Mouse (Mus musculus) stomach, embryonic 15.5 days (tissue): ENCODE measurements around the gene Sft2d2. TPM values are rescaled to one million over a fixed set of nuclear protein-coding genes. Genes with fewer than 3 reads are reported as not detected.

Experiments
- ATAC-seq: fragments of 200-750 bp; cut with Nextera tagmentation; 2 replicates; pipeline ENCODE4 v1.8.0; 2017; ENCODE audit warnings: low read depth, moderate number of reproducible peaks, moderate TSS enrichment; ENCODE audit not compliant: insufficient read depth, low FRiP score
- H3K27ac ChIP-seq: fragments of 300-500 bp; sonication (generic); 2 replicates; pipeline ENCODE4 v1.5.1; 2015; ENCODE audit warnings: mild to moderate bottlenecking, inconsistent platforms
- H3K27me3 ChIP-seq: fragments of 300-500 bp; sonication (generic); replicated peaks from 2 replicates; pipeline ENCODE4 v1.6.1; 2015; ENCODE audit warnings: inconsistent platforms
- H3K36me3 ChIP-seq: fragments of 300-500 bp; sonication (generic); 2 replicates; pipeline ENCODE4 v1.6.1; 2015; ENCODE audit warnings: inconsistent platforms
- H3K4me1 ChIP-seq: fragments of 300-500 bp; sonication (generic); 2 replicates; pipeline ENCODE4 v1.6.1; 2015; ENCODE audit warnings: inconsistent platforms
- H3K4me2 ChIP-seq: fragments of 300-500 bp; sonication (generic); 2 replicates; pipeline ENCODE4 v1.6.1; 2015; ENCODE audit warnings: mild to moderate bottlenecking, inconsistent platforms
- H3K4me3 ChIP-seq: fragments of 300-500 bp; sonication (generic); replicated peaks from 2 replicates; pipeline ENCODE4 v1.5.1; 2015; ENCODE audit warnings: inconsistent platforms
- H3K9ac ChIP-seq: fragments of 300-500 bp; sonication (generic); 2 replicates; pipeline ENCODE4 v1.6.1; 2015; ENCODE audit warnings: inconsistent platforms
- H3K9me3 ChIP-seq: fragments of 300-500 bp; sonication (generic); 2 replicates; pipeline ENCODE4 v1.6.1; 2016; ENCODE audit warnings: inconsistent platforms
- WGBS: fragments of 180-500 bp; shearing (Covaris S2); methylation state at CpG from one replicate; pipeline ENCODE4 v1.1.7; 2015; 5-methylcytosine and 5-hydroxymethylcytosine counted together
- polyA plus RNA-seq: library from polyadenylated mRNA; unstranded; fragments of >200 nt; fragmentation: Nextera tagmentation; extraction: Ambion mirVana; gene quantifications from 2 replicates; pipeline ENCODE4 v1.2.1, GENCODE M21; 2015

Gene Sft2d2
- polyA plus RNA-seq, 1 experiment from 2014 or later = 22.8 TPM

- Histone ChIP-seq H3K9ac (no peak overlapping the region), H3K36me3 (no peaks in the 10 kb centered on the region), H3K4me3 (no peak overlapping the region), H3K27ac (no peak overlapping the region), H3K4me2 (no peak overlapping the region), H3K9me3 (no peaks in the 10 kb centered on the region), H3K4me1 (0 out of 2 replicates have a peak, but pooled peaks cover 8% of the 10 kb centered on the region), H3K27me3 (no peaks in the 10 kb centered on the region)
- 71% methylated on average over 10 of the region's 10 CpGs for WGBS
- ATAC-seq = no peak
These were observed 5.2 kb downstream of the Sft2d2 start for GRCm38 (mm10) chr1:165188806-165189580.

- Histone ChIP-seq H3K9me3 (no peaks in the 10 kb centered on the region), H3K36me3 (no peaks in the 10 kb centered on the region), H3K4me1 (0 out of 2 replicates have a peak, but pooled peaks cover 8% of the 10 kb centered on the region), H3K27me3 (no peaks in the 10 kb centered on the region), H3K9ac (no peak overlapping the region), H3K4me3 (no peak overlapping the region), H3K4me2 (no peak overlapping the region), H3K27ac (no peak overlapping the region)
- 69% methylated on average over 5 of the region's 5 CpGs for WGBS
- ATAC-seq = no peak
These were observed 6.9 kb downstream of the Sft2d2 start for GRCm38 (mm10) chr1:165187357-165187756.

- WGBS = 80% methylated on average over 12 of the region's 12 CpGs
These were observed 7.7 kb downstream of the Sft2d2 start for GRCm38 (mm10) chr1:165186491-165186890.

GRCm38 (mm10) chr1:165185116-165185515, 9.1 kb downstream of the Sft2d2 start:
- 76% methylated on average over 7 of the region's 7 CpGs for WGBS
- no peak overlapping the region for H3K4me3 ChIP-seq
- H3K27ac ChIP-seq = no peak overlapping the region
- ATAC-seq = no peak
- no peaks in the 10 kb centered on the region for H3K9me3 ChIP-seq
- no peak overlapping the region for H3K4me2 ChIP-seq
- H3K27me3 ChIP-seq = no peaks in the 10 kb centered on the region
- no peak overlapping the region for H3K9ac ChIP-seq
- H3K36me3 ChIP-seq = 0 out of 2 replicates have a peak, but pooled peaks cover 4% of the 10 kb centered on the region
- 0 out of 2 replicates have a peak, but pooled peaks cover 8% of the 10 kb centered on the region for H3K4me1 ChIP-seq

More at GRCm38 (mm10) chr1:165186491-165186890, 7.7 kb downstream of the Sft2d2 start:
- Histone ChIP-seq H3K4me1 (0 out of 2 replicates have a peak, but pooled peaks cover 8% of the 10 kb centered on the region), H3K4me3 (no peak overlapping the region), H3K9ac (no peak overlapping the region), H3K4me2 (no peak overlapping the region), H3K27ac (no peak overlapping the region), H3K36me3 (0 out of 2 replicates have a peak, but pooled peaks cover 4% of the 10 kb centered on the region), H3K9me3 (no peaks in the 10 kb centered on the region), H3K27me3 (no peaks in the 10 kb centered on the region)
- no peak for ATAC-seq

GRCm38 (mm10) chr1:165184178-165184577, 10.1 kb downstream of the Sft2d2 start:
- ATAC-seq = no peak
- WGBS = 77% methylated on average over 3 of the region's 3 CpGs

GRCm38 (mm10) chr1:165183400-165183799, 10.8 kb downstream of the Sft2d2 start:
- Histone ChIP-seq H3K9me3 (no peaks in the 10 kb centered on the region), H3K9ac (no peak overlapping the region), H3K36me3 (0 out of 2 replicates have a peak, but pooled peaks cover 4% of the 10 kb centered on the region), H3K4me1 (no peaks in the 10 kb centered on the region), H3K27ac (no peak overlapping the region), H3K4me2 (no peak overlapping the region), H3K4me3 (no peak overlapping the region), H3K27me3 (no peaks in the 10 kb centered on the region)
- WGBS = 68% methylated on average over 6 of the region's 6 CpGs
- ATAC-seq = no peak

More at GRCm38 (mm10) chr1:165184178-165184577, 10.1 kb downstream of the Sft2d2 start:
- Histone ChIP-seq H3K9me3 (no peaks in the 10 kb centered on the region), H3K27ac (no peak overlapping the region), H3K9ac (no peak overlapping the region), H3K36me3 (0 out of 2 replicates have a peak, but pooled peaks cover 4% of the 10 kb centered on the region), H3K4me1 (0 out of 2 replicates have a peak, but pooled peaks cover 4% of the 10 kb centered on the region), H3K4me3 (no peak overlapping the region), H3K4me2 (no peak overlapping the region), H3K27me3 (no peaks in the 10 kb centered on the region)

- Histone ChIP-seq H3K36me3 (0 out of 2 replicates have a peak, but pooled peaks cover 4% of the 10 kb centered on the region), H3K4me1 (peaks cover 4% of the 10 kb centered on the region; the same call in 1 of the 2 replicates), H3K9ac (no peak overlapping the region), H3K27ac (no peak overlapping the region), H3K4me2 (no peak overlapping the region), H3K4me3 (no peak overlapping the region), H3K9me3 (no peaks in the 10 kb centered on the region), H3K27me3 (no peaks in the 10 kb centered on the region)
- WGBS = 83% methylated on average over 5 of the region's 5 CpGs
- no peak for ATAC-seq
These were observed 14.9 kb downstream of the Sft2d2 start for GRCm38 (mm10) chr1:165179321-165179720.

- ATAC-seq = no peak
- 54% methylated on average over 6 of the region's 6 CpGs for WGBS
- Histone ChIP-seq H3K9ac (no peak overlapping the region), H3K4me1 (peaks cover 4% of the 10 kb centered on the region; the same call in 1 of the 2 replicates), H3K27me3 (no peaks in the 10 kb centered on the region), H3K4me2 (no peak overlapping the region), H3K36me3 (0 out of 2 replicates have a peak, but pooled peaks cover 4% of the 10 kb centered on the region), H3K4me3 (no peak overlapping the region), H3K27ac (no peak overlapping the region), H3K9me3 (no peaks in the 10 kb centered on the region)
These were observed 16.2 kb downstream of the Sft2d2 start for GRCm38 (mm10) chr1:165178075-165178474.

- H3K4me2 ChIP-seq = no peak overlapping the region
- H3K27me3 ChIP-seq = no peaks in the 10 kb centered on the region
- H3K4me3 ChIP-seq = no peak overlapping the region
- H3K9ac ChIP-seq = no peak overlapping the region
- WGBS = 55% methylated on average over 9 of the region's 9 CpGs
- H3K4me1 ChIP-seq = peaks cover 4% of the 10 kb centered on the region; the same call in 1 of the 2 replicates
- H3K27ac ChIP-seq = no peak overlapping the region
- H3K9me3 ChIP-seq = no peaks in the 10 kb centered on the region
- ATAC-seq = no peak
- no peaks in the 10 kb centered on the region for H3K36me3 ChIP-seq
These were observed 20.1 kb downstream of the Sft2d2 start for GRCm38 (mm10) chr1:165174059-165174616.

- Histone ChIP-seq H3K36me3 (no peaks in the 10 kb centered on the region), H3K4me1 (peaks cover 4% of the 10 kb centered on the region; the same call in 1 of the 2 replicates), H3K4me2 (no peak overlapping the region), H3K27ac (no peak overlapping the region), H3K27me3 (no peaks in the 10 kb centered on the region), H3K9ac (no peak overlapping the region), H3K9me3 (no peaks in the 10 kb centered on the region), H3K4me3 (no peak overlapping the region)
- WGBS = 87% methylated on average over 8 of the region's 8 CpGs
- ATAC-seq = no peak
These were observed 23.0 kb downstream of the Sft2d2 start for GRCm38 (mm10) chr1:165171277-165171676.

- H3K27me3 ChIP-seq = no peaks in the 10 kb centered on the region
- no peaks in the 10 kb centered on the region for H3K36me3 ChIP-seq
- H3K9me3 ChIP-seq = no peaks in the 10 kb centered on the region
- no peak for ATAC-seq
- H3K27ac ChIP-seq = no peak overlapping the region
- no peak overlapping the region for H3K4me3 ChIP-seq
- no peak overlapping the region for H3K9ac ChIP-seq
- H3K4me2 ChIP-seq = no peak overlapping the region
- WGBS = 82% methylated on average over 5 of the region's 5 CpGs
- H3K4me1 ChIP-seq = peaks cover 3% of the 10 kb centered on the region; the same call in 1 of the 2 replicates
These were observed 24.1 kb downstream of the Sft2d2 start for GRCm38 (mm10) chr1:165170157-165170556.

GRCm38 (mm10) chr1:165169462-165169861, 24.8 kb downstream of the Sft2d2 start:
- no peaks in the 10 kb centered on the region for H3K27me3 ChIP-seq
- no peaks in the 10 kb centered on the region for H3K9me3 ChIP-seq
- no peak overlapping the region for H3K4me3 ChIP-seq
- H3K27ac ChIP-seq = no peak overlapping the region
- H3K36me3 ChIP-seq = no peaks in the 10 kb centered on the region
- no peaks in the 10 kb centered on the region for H3K4me1 ChIP-seq
- 72% methylated on average over 3 of the region's 3 CpGs for WGBS
- no peak overlapping the region for H3K9ac ChIP-seq
- ATAC-seq = no peak
- no peak overlapping the region for H3K4me2 ChIP-seq
